Mouse (Mus musculus): ENCODE measurements around the gene Aldh3a2.

Aldh3a2 gene

DNA sequence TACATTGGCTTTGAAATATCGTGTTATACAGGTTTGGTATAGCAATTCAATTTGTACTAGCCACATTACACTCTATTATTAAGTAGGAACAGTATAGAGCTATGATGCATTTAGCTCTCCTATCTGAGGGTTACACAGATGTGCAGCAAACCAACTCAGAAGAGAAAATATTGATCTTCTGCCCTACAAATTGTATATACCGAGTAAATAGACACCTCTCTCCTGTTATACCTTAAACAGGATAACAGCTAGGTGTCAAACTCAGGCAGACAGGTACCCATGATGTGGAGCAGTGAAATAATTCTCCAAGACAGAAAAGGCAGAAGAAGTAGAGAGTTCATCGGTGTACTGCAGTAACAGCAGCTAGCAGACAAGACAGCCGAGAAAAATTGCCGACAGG is 91.5 kb downstream of the Aldh3a2 start:
- intact Hi-C loops (cut with DNase I), result loop anchor here (10.0 kb wide), 1 partner anchor 329 kb away; the partner anchor contains the start of gene B9d1

DNA sequence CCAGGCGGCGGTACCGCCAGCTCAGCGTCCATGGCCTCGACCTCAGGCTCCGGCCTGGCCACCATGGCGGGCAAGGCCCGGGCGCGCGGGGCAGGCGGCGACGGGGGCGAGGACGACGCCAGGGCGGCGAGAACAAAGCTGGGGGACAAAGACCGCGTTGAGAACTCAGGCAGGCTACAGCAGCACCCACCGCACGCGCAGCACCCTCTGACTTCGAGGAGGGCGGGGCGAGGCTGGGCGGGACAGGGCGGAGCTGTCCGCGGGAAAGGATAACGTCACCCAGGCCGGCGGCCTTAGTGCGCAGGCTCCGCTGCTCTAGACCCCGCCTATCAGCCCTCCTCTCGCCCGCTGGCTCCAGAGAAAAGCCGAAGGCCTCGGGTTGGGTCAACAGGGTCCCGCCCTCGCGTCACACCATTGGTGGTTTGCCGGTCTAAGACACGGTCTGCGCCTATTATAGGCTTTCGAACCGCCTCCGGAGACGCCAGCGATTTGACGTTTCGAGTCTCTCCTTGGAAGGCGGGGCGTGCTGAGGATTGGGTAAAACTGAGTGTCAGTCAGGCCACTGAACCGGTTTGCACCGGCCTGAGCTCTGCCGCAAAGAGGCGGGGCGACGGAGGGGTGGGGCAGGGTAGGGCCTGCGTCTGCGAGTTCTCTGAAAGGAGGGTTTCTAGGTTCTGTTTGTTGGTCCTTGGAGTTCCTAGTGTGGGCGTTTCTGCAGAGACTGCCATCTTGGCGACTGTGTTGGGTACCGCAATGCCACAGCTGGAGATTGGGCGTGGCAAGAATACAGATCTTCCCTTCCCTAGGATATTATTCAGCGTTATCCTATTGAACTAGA is 92.2 kb downstream of the Aldh3a2 start, which contains the start of gene Usp22:
Gene Usp22 (minus strand): TSS at position 235 of the 838 bp plus-strand sequence.
- intact Hi-C loops (cut with DNase I), result loop anchor here (10.0 kb wide), 1 partner anchor 330 kb away; the partner anchor contains the start of gene B9d1

DNA sequence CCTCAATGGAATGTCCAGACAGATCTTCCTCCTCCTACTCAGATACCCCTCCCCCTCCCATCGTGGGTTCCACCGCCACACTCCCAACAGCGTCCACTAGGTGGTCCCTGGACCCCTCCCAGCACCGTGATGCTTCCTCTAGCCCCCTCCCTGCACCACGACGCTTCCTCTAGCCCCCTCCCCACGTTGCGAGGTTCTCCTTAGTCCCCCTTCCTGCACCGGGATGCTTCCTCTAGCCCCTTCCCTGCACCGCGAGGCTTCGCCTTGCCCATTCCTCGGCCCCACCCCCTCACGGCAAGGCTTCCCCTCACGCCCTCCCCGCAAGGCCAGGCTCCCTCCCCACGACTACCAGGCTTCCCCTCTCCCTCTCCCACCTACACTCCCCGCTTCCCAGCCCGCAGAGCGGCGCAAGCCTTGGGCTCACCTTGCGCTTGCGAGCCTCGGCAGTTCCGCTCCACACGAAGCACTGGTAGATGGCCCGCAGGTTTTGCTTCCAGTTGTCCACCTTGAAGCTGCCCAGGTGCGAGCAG is 92.9 kb downstream of the Aldh3a2 start:
- intact Hi-C loops (cut with DNase I), result loop anchor here (10.0 kb wide), 1 partner anchor 330 kb away; the partner anchor contains the start of gene B9d1

DNA sequence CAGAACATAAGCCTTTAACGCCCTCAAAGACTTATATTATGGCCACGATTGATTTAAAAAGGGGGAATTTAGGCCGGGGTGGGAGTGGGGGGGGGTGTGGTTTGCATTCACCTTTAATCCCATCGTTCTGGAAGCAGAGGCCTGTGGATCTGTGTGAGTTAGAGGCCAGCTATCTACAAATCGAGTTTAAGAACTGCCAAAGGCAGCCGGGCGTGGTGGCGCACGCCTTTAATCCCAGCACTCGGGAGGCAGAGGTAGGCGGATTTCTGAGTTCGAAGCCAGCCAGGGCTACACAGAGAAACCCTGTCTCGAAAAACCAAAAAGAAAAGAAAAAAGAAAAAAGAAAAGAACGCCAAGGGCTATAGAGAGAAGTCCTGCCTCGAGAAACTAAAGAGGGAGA is 93.8 kb downstream of the Aldh3a2 start:
- intact Hi-C loops (cut with DNase I), result loop anchor here (10.0 kb wide), 1 partner anchor 331 kb away; the partner anchor contains the start of gene B9d1

All from adrenal gland (tissue).